Mouse (Mus musculus) kidney, embryonic 14.5 days (tissue): ENCODE data around the gene Actr5. TPM values are rescaled to one million over a fixed set of nuclear protein-coding genes. Genes with fewer than 3 reads are reported as not detected.

ENCODE experiments used
- ATAC-seq: fragments of 200-750 bp; cut with Nextera tagmentation; 2 replicates; pipeline ENCODE4 v1.8.0; 2017; ENCODE audit warnings: moderate number of reproducible peaks, mild to moderate bottlenecking, moderate TSS enrichment, moderate library complexity; ENCODE audit not compliant: low FRiP score, low TSS enrichment
- H3K27ac ChIP-seq: fragments of 300-500 bp; sonication (generic); 2 replicates; pipeline ENCODE4 v1.5.1; 2014; ENCODE audit warnings: low read depth, mild to moderate bottlenecking, low read length, moderate library complexity, mixed read lengths
- H3K27me3 ChIP-seq: fragments of 300-500 bp; sonication (generic); 2 replicates; pipeline ENCODE4 v1.6.1; 2014; ENCODE audit warnings: mild to moderate bottlenecking, low read length; ENCODE audit not compliant: control insufficient read depth, insufficient read depth
- H3K36me3 ChIP-seq: fragments of 300-500 bp; sonication (generic); 2 replicates; pipeline ENCODE4 v1.6.1; 2014; ENCODE audit warnings: low read length, mixed read lengths; ENCODE audit not compliant: control insufficient read depth, insufficient read depth
- H3K4me1 ChIP-seq: fragments of 300-500 bp; sonication (generic); 2 replicates; pipeline ENCODE4 v1.6.1; 2014; ENCODE audit warnings: low read length, mixed read lengths; ENCODE audit not compliant: control insufficient read depth, insufficient read depth
- H3K4me2 ChIP-seq: fragments of 300-500 bp; sonication (generic); replicated peaks from 2 replicates; pipeline ENCODE4 v1.6.1; 2014; ENCODE audit warnings: low read depth, mild to moderate bottlenecking, low read length
- H3K4me3 ChIP-seq: fragments of 300-500 bp; sonication (generic); 2 replicates; pipeline ENCODE4 v1.5.1; 2014; ENCODE audit warnings: mild to moderate bottlenecking, low read length
- H3K9ac ChIP-seq: fragments of 300-500 bp; sonication (generic); 2 replicates; pipeline ENCODE4 v1.6.1; 2014; ENCODE audit warnings: low read depth, mild to moderate bottlenecking, low read length, moderate library complexity
- H3K9me3 ChIP-seq: fragments of 300-500 bp; sonication (generic); 2 replicates; pipeline ENCODE4 v1.6.1; 2016; ENCODE audit warnings: low read length; ENCODE audit not compliant: control insufficient read depth
- WGBS: fragments of 180-500 bp; shearing (Covaris S2); extraction: QIAGEN DNeasy Blood & Tissue Kit; methylation state at CpG from one replicate; pipeline ENCODE4 v1.1.7; 2014; 5-methylcytosine and 5-hydroxymethylcytosine counted together
- polyA plus RNA-seq: library from polyadenylated mRNA; unstranded; fragments of >200 nt; fragmentation: Nextera tagmentation; extraction: Ambion mirVana; gene quantifications from 2 replicates; pipeline ENCODE4 v1.2.1, GENCODE M21; 2014

Actr5 gene
- polyA plus RNA-seq, 1 experiment from 2014 or later: 15.6 TPM

GRCm38 (mm10) chr2:158667671-158668432 is 43.2 kb downstream of the Actr5 start:
- Histone ChIP-seq H3K4me2 (peak overlapping the region; percentile 95), H3K4me3 (peak overlapping the region; percentile 63), H3K9ac (peak overlapping the region; percentile 68), H3K4me1 (peaks cover 35% of the 10 kb centered on the region), H3K27me3 (peaks cover 41% of the 10 kb centered on the region), H3K27ac (0 out of 2 replicates have a peak overlapping the region, but pooled peaks have one; percentile 7), H3K36me3 (no peaks in the 10 kb centered on the region), H3K9me3 (no peaks in the 10 kb centered on the region)
- 1% methylated on average over 51 of the region's 54 CpGs for WGBS
- peak; percentile 32 for ATAC-seq

- H3K9ac ChIP-seq: peak overlapping the region; percentile 68; the same call in 1 of the 2 replicates
- H3K27me3 ChIP-seq: peaks cover 41% of the 10 kb centered on the region
- no peaks in the 10 kb centered on the region for H3K36me3 ChIP-seq
- ATAC-seq: no peak
- peaks cover 42% of the 10 kb centered on the region for H3K4me1 ChIP-seq
- H3K4me2 ChIP-seq: peak overlapping the region; percentile 95
- H3K27ac ChIP-seq: no peak overlapping the region
- no peaks in the 10 kb centered on the region for H3K9me3 ChIP-seq
- 11% methylated on average over 23 of the region's 23 CpGs for WGBS
- peak overlapping the region; percentile 63 for H3K4me3 ChIP-seq
These were observed 43.8 kb downstream of the Actr5 start for GRCm38 (mm10) chr2:158668433-158669010.

- ATAC-seq: no peak
- Histone ChIP-seq H3K4me1 (peaks cover 45% of the 10 kb centered on the region), H3K36me3 (no peaks in the 10 kb centered on the region), H3K4me2 (peak overlapping the region; percentile 95; the same call in 1 of the 2 replicates), H3K9ac (0 out of 2 replicates have a peak overlapping the region, but pooled peaks have one; percentile 68), H3K27me3 (peaks cover 41% of the 10 kb centered on the region), H3K9me3 (no peaks in the 10 kb centered on the region), H3K4me3 (peak overlapping the region; percentile 63; the same call in 1 of the 2 replicates), H3K27ac (peak overlapping the region; percentile 37; the same call in 1 of the 2 replicates)
- 50% methylated on average over 13 of the region's 13 CpGs for WGBS
These were observed 44.8 kb downstream of the Actr5 start for GRCm38 (mm10) chr2:158669199-158670195.

- peak; percentile 65 for ATAC-seq
- Histone ChIP-seq H3K9me3 (no peaks in the 10 kb centered on the region), H3K4me1 (peaks cover 45% of the 10 kb centered on the region), H3K9ac (no peak overlapping the region), H3K36me3 (no peaks in the 10 kb centered on the region), H3K4me3 (no peak overlapping the region), H3K27me3 (peaks cover 38% of the 10 kb centered on the region), H3K4me2 (peak overlapping the region; percentile 21; the same call in 1 of the 2 replicates), H3K27ac (no peak overlapping the region)
- WGBS: 38% methylated on average over 10 of the region's 10 CpGs
These were observed 45.9 kb downstream of the Actr5 start for GRCm38 (mm10) chr2:158670571-158670970.

- Histone ChIP-seq H3K9me3 (no peaks in the 10 kb centered on the region), H3K4me3 (no peak overlapping the region), H3K4me2 (0 out of 2 replicates have a peak overlapping the region, but pooled peaks have one; percentile 3), H3K4me1 (peaks cover 38% of the 10 kb centered on the region), H3K27ac (peak overlapping the region; percentile 67), H3K27me3 (peaks cover 21% of the 10 kb centered on the region), H3K9ac (no peak overlapping the region), H3K36me3 (no peaks in the 10 kb centered on the region)
- no peak for ATAC-seq
- WGBS: 5% methylated on average over 6 of the region's 6 CpGs
These were observed 48.1 kb downstream of the Actr5 start for GRCm38 (mm10) chr2:158672829-158673228.

GRCm38 (mm10) chr2:158673493-158673892 is 48.8 kb downstream of the Actr5 start:
- Histone ChIP-seq H3K27ac (peak overlapping the region; percentile 67; the same call in 1 of the 2 replicates), H3K9me3 (no peaks in the 10 kb centered on the region), H3K9ac (no peak overlapping the region), H3K4me1 (peaks cover 34% of the 10 kb centered on the region), H3K27me3 (peaks cover 14% of the 10 kb centered on the region), H3K4me3 (no peak overlapping the region), H3K36me3 (no peaks in the 10 kb centered on the region), H3K4me2 (no peak overlapping the region)
- ATAC-seq: peak; percentile 20; the same call in 1 of the 2 replicates
- 64% methylated on average over 4 of the region's 4 CpGs for WGBS

GRCm38 (mm10) chr2:158674131-158674530 is 49.4 kb downstream of the Actr5 start:
- Histone ChIP-seq H3K36me3 (no peaks in the 10 kb centered on the region), H3K4me1 (peaks cover 27% of the 10 kb centered on the region), H3K4me2 (no peak overlapping the region), H3K27ac (no peak overlapping the region), H3K27me3 (peaks cover 8% of the 10 kb centered on the region), H3K4me3 (no peak overlapping the region), H3K9ac (no peak overlapping the region), H3K9me3 (no peaks in the 10 kb centered on the region)
- 66% methylated on average over 6 of the region's 6 CpGs for WGBS
- ATAC-seq: no peak

GRCm38 (mm10) chr2:158674759-158675158 is 50.1 kb downstream of the Actr5 start:
- H3K4me1 ChIP-seq: peaks cover 21% of the 10 kb centered on the region
- H3K4me3 ChIP-seq: no peak overlapping the region
- H3K9ac ChIP-seq: no peak overlapping the region
- ATAC-seq: no peak
- WGBS: 81% methylated on average over 7 of the region's 7 CpGs
- H3K27me3 ChIP-seq: peaks cover 2% of the 10 kb centered on the region; the same call in 1 of the 2 replicates
- no peaks in the 10 kb centered on the region for H3K36me3 ChIP-seq
- no peaks in the 10 kb centered on the region for H3K9me3 ChIP-seq
- no peak overlapping the region for H3K4me2 ChIP-seq
- H3K27ac ChIP-seq: no peak overlapping the region
